Mouse (Mus musculus): Measurements from ENCODE around the gene Vmn1r209. TPM values are rescaled to one million over a fixed set of nuclear protein-coding genes. Genes with fewer than 3 reads are reported as not detected.
"Not testable (repeated sequence)": the region's sequence is repeated elsewhere in the genome, so short reads cannot be mapped to it uniquely, and the experiment has no call there.

Vmn1r209 gene
- polyA plus RNA-seq, 1 experiment from 2014 or later, result not detected

- not testable (repeated sequence) for H3K36me3 ChIP-seq (ENCODE audit: control insufficient read depth, insufficient read depth, low read length); H3K4me2 ChIP-seq (ENCODE audit: low read length)
Measured at GRCm38 (mm10) chr13:22784159-22784558, 25.3 kb downstream of the Vmn1r209 start.

GRCm38 (mm10) chr13:22777300-22777699 lies 32.2 kb downstream of the Vmn1r209 start, which contains the start of gene Vmn1r208:
Gene Vmn1r208 (minus strand): TSS chr13:22777400.
- H3K36me3 ChIP-seq (ENCODE audit: control insufficient read depth, insufficient read depth, low read length); H3K4me1 ChIP-seq (replicated peaks; ENCODE audit: control insufficient read depth, insufficient read depth, low read length); H3K27me3 ChIP-seq (replicated peaks; ENCODE audit: control insufficient read depth, insufficient read depth, low read length); H3K9ac ChIP-seq (ENCODE audit: low read length); DNase-seq (ENCODE audit: low spot score); H3K9me3 ChIP-seq (ENCODE audit: control insufficient read depth, low read length); H3K4me3 ChIP-seq (ENCODE audit: low read depth, low read length); H3K4me2 ChIP-seq (ENCODE audit: low read length); ATAC-seq (replicated peaks; ENCODE audit: low FRiP score, low TSS enrichment, low read depth); H3K27ac ChIP-seq (ENCODE audit: low read depth): not testable (repeated sequence)
- no CpG with 5 or more reads among the region's 7 CpGs for WGBS

More at GRCm38 (mm10) chr13:22784159-22784558, 25.3 kb downstream of the Vmn1r209 start:
- H3K9me3 ChIP-seq (ENCODE audit: control insufficient read depth, low read length); H3K9ac ChIP-seq (ENCODE audit: low read length); H3K4me1 ChIP-seq (replicated peaks; ENCODE audit: control insufficient read depth, insufficient read depth, low read length); H3K4me3 ChIP-seq (ENCODE audit: low read depth, low read length); DNase-seq (ENCODE audit: low spot score); H3K27me3 ChIP-seq (replicated peaks; ENCODE audit: control insufficient read depth, insufficient read depth, low read length); ATAC-seq (replicated peaks; ENCODE audit: low FRiP score, low TSS enrichment, low read depth); H3K27ac ChIP-seq (ENCODE audit: low read depth): not testable (repeated sequence)

GRCm38 (mm10) chr13:22771592-22771991 lies 37.9 kb downstream of the Vmn1r209 start:
- H3K27ac ChIP-seq (ENCODE audit: low read depth); DNase-seq (ENCODE audit: low spot score); H3K36me3 ChIP-seq (ENCODE audit: control insufficient read depth, insufficient read depth, low read length); H3K4me1 ChIP-seq (replicated peaks; ENCODE audit: control insufficient read depth, insufficient read depth, low read length); H3K4me2 ChIP-seq (ENCODE audit: low read length); ATAC-seq (replicated peaks; ENCODE audit: low FRiP score, low TSS enrichment, low read depth); H3K9ac ChIP-seq (ENCODE audit: low read length); H3K4me3 ChIP-seq (ENCODE audit: low read depth, low read length); H3K9me3 ChIP-seq (ENCODE audit: control insufficient read depth, low read length); H3K27me3 ChIP-seq (replicated peaks; ENCODE audit: control insufficient read depth, insufficient read depth, low read length): not testable (repeated sequence)
- 83% methylated on average over 1 of the region's 2 CpGs for WGBS

Other genes starting within 250 kb of the Vmn1r209 start
- gene Vmn1r205, start 216.7 kb downstream of the Vmn1r209 start, polyA plus RNA-seq (2014; fragmentation: Nextera tagmentation; extraction: Ambion mirVana), result not detected in 2 replicates
- not detected in 2 replicates for gene Vmn1r206, start 185.4 kb downstream of the Vmn1r209 start, polyA plus RNA-seq (2014; fragmentation: Nextera tagmentation; extraction: Ambion mirVana)
- not detected in 2 replicates for gene Vmn1r207-ps, start 80.1 kb downstream of the Vmn1r209 start, polyA plus RNA-seq (2014; fragmentation: Nextera tagmentation; extraction: Ambion mirVana)
- not detected in 2 replicates for gene Vmn1r208, start 32.3 kb downstream of the Vmn1r209 start, polyA plus RNA-seq (2014; fragmentation: Nextera tagmentation; extraction: Ambion mirVana)
- not detected in 2 replicates for gene Vmn1r210, start 21.7 kb upstream of the Vmn1r209 start, polyA plus RNA-seq (2014; fragmentation: Nextera tagmentation; extraction: Ambion mirVana)
- gene Vmn1r211, start 47.9 kb upstream of the Vmn1r209 start, polyA plus RNA-seq (2014; fragmentation: Nextera tagmentation; extraction: Ambion mirVana), result not detected in 2 replicates
- gene Vmn1r212, start 74.5 kb upstream of the Vmn1r209 start, polyA plus RNA-seq (2014; fragmentation: Nextera tagmentation; extraction: Ambion mirVana), result not detected in 2 replicates
- gene Vmn1r213, start 198.0 kb upstream of the Vmn1r209 start, polyA plus RNA-seq (2014; fragmentation: Nextera tagmentation; extraction: Ambion mirVana), result not detected in 2 replicates
- gene Vmn1r214, start 220.7 kb upstream of the Vmn1r209 start, polyA plus RNA-seq (2014; fragmentation: Nextera tagmentation; extraction: Ambion mirVana), result not detected in 2 replicates

Measured in intestine, embryonic 14.5 days (tissue).